ENCODE assay signal across 38 mouse cellular contexts in the genomic region with DNA sequence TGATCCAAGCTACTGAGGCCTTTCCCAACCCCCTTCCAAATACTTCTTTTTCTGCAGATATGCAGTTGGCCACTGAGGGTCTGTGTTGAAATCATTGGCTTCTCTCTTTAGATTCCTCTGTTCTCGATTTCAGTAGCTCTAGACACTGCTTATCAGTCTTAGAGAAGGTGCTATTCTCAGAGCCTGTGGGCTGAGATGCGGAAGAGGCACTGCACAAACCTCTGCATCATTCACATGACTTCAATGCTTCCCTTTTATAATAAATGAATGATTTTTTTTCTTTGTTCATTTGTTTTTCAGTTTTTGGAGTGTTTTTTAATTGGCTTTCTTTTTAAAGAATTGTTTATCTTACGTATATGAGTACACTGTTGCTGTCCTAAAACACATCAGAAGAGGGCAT. TPM values are rescaled to one million over a fixed set of nuclear protein-coding genes. Genes with fewer than 3 reads are reported as not detected.
"Had no signal": no experiment of that assay in that cellular context is flagged by ENCODE, and none has a peak within 500 bp of the region (broad histone marks: within the 10 kb centered on the region; RNA-seq: fewer than 3 reads in every experiment).

No protein-coding gene starts in this region.

- H3K27me3 ChIP-seq: embryonic facial prominence, embryonic 12.5 days; embryonic facial prominence, embryonic 13.5 days; embryonic facial prominence, embryonic 15.5 days; forebrain, embryonic 12.5 days; forebrain, embryonic 13.5 days; forebrain, embryonic 15.5 days had no signal

- H3K9ac ChIP-seq: embryonic facial prominence, embryonic 12.5 days; embryonic facial prominence, embryonic 13.5 days; embryonic facial prominence, embryonic 15.5 days; forebrain, embryonic 12.5 days; forebrain, embryonic 13.5 days; forebrain, embryonic 15.5 days; forebrain, postnatal 0 days had no signal

- H3K4me1 ChIP-seq: embryonic facial prominence, embryonic 10.5 days; embryonic facial prominence, embryonic 12.5 days; embryonic facial prominence, embryonic 13.5 days; embryonic facial prominence, embryonic 15.5 days; forebrain, embryonic 10.5 days; forebrain, embryonic 12.5 days; forebrain, embryonic 13.5 days; forebrain, embryonic 15.5 days; heart, embryonic 10.5 days had no signal

- H3K27ac ChIP-seq: embryonic facial prominence, embryonic 10.5 days; embryonic facial prominence, embryonic 12.5 days; embryonic facial prominence, embryonic 13.5 days; embryonic facial prominence, embryonic 15.5 days; forebrain, embryonic 10.5 days; forebrain, embryonic 12.5 days; forebrain, embryonic 13.5 days; forebrain, embryonic 15.5 days; gastrocnemius, adult 2 months; heart, embryonic 10.5 days had no signal

- H3K36me3 ChIP-seq: embryonic facial prominence, embryonic 10.5 days; embryonic facial prominence, embryonic 12.5 days; embryonic facial prominence, embryonic 13.5 days; embryonic facial prominence, embryonic 15.5 days; forebrain, embryonic 10.5 days; forebrain, embryonic 12.5 days; forebrain, embryonic 15.5 days; heart, embryonic 10.5 days had no signal

- H3K9me3 ChIP-seq: embryonic facial prominence, embryonic 10.5 days; embryonic facial prominence, embryonic 12.5 days; embryonic facial prominence, embryonic 13.5 days; embryonic facial prominence, embryonic 15.5 days; forebrain, embryonic 10.5 days; forebrain, embryonic 12.5 days; forebrain, embryonic 13.5 days; forebrain, embryonic 15.5 days; heart, embryonic 10.5 days had no signal

- H3K4me3 ChIP-seq: embryonic facial prominence, embryonic 10.5 days; embryonic facial prominence, embryonic 12.5 days; embryonic facial prominence, embryonic 13.5 days; embryonic facial prominence, embryonic 15.5 days; erythroblast, embryonic 14.5 days; forebrain, embryonic 10.5 days; forebrain, embryonic 12.5 days; forebrain, embryonic 13.5 days; forebrain, embryonic 15.5 days; gastrocnemius, adult 2 months; heart, embryonic 10.5 days had no signal

- DNase-seq: cerebellum, adult 9-10 months; cerebellum, adult 9-11 months; cerebellum, postnatal 10 days; cerebellum, postnatal 14 days; cerebellum, postnatal 25 days; cerebellum, postnatal 36 days; embryo, embryonic 11 days; forebrain, postnatal 0 days; gastrocnemius, adult 2 months; gastrocnemius, postnatal 10 days; gastrocnemius, postnatal 14 days; gastrocnemius, postnatal 25 days; gastrocnemius, postnatal 36 days; heart, adult 18-20 months had no signal

RNA-seq across cellular contexts. Expression of a gene that starts 11.9 kb away (rescaled TPM):
- total RNA-seq: common myeloid progenitor, adult 5-6 weeks; forebrain, postnatal 0 days; gastrocnemius, adult 18-20 months; gastrocnemius, adult 2 months; gastrocnemius, postnatal 10 days; gastrocnemius, postnatal 14 days; gastrocnemius, postnatal 25 days; gastrocnemius, postnatal 36 days; gastrocnemius, postnatal 4 days; granulocyte monocyte progenitor cell, adult 5-6 weeks; heart, adult 18-20 months; heart, adult 8-10 months had no signal
- polyA plus RNA-seq: cortical plate, adult 2 months; embryonic facial prominence, embryonic 10.5 days; embryonic facial prominence, embryonic 11.5 days; embryonic facial prominence, embryonic 12.5 days; embryonic facial prominence, embryonic 13.5 days; embryonic facial prominence, embryonic 14.5 days; embryonic facial prominence, embryonic 15.5 days; erythroblast, embryonic 14.5 days; forebrain, embryonic 10.5 days; forebrain, embryonic 11.5 days; forebrain, embryonic 12.5 days; forebrain, embryonic 13.5 days; forebrain, embryonic 14.5 days; forebrain, embryonic 15.5 days; forebrain, embryonic 16.5 days; forebrain, postnatal 0 days; frontal cortex, adult 2 months; gonadal fat pad, adult 2 months; heart, embryonic 10.5 days; heart, embryonic 11.5 days had no signal

RNA-seq across cellular contexts. Expression of a gene that starts 53.1 kb away (rescaled TPM):
- total RNA-seq: common myeloid progenitor, adult 5-6 weeks; forebrain, postnatal 0 days; gastrocnemius, adult 18-20 months; gastrocnemius, adult 2 months; gastrocnemius, postnatal 10 days; gastrocnemius, postnatal 14 days; gastrocnemius, postnatal 25 days; gastrocnemius, postnatal 36 days; gastrocnemius, postnatal 4 days; granulocyte monocyte progenitor cell, adult 5-6 weeks; heart, adult 18-20 months; heart, adult 8-10 months had no signal
- polyA plus RNA-seq: cortical plate, adult 2 months; embryonic facial prominence, embryonic 10.5 days; embryonic facial prominence, embryonic 11.5 days; embryonic facial prominence, embryonic 12.5 days; embryonic facial prominence, embryonic 13.5 days; embryonic facial prominence, embryonic 14.5 days; embryonic facial prominence, embryonic 15.5 days; erythroblast, embryonic 14.5 days; forebrain, embryonic 10.5 days; forebrain, embryonic 11.5 days; forebrain, embryonic 12.5 days; forebrain, embryonic 13.5 days; forebrain, embryonic 14.5 days; forebrain, embryonic 15.5 days; forebrain, embryonic 16.5 days; forebrain, postnatal 0 days; gonadal fat pad, adult 2 months; heart, embryonic 11.5 days had no signal
